Mouse (Mus musculus): ENCODE results near the gene Gfpt2.

GRCm38 (mm10) chr11:49872779-49873178 lies 78.8 kb downstream of the Gfpt2 start:
- no peak for TF ChIP-seq CTCF (IDR thresholded peaks at IDR 0.05; ENCODE audit: low read depth)
- peak; percentile 88 for TF ChIP-seq EP300 (IDR thresholded peaks at IDR 0.05; ENCODE audit: low read depth)
